Mouse (Mus musculus) left cerebral cortex, postnatal 4 days (tissue): ENCODE measurements around the gene Olfr1441. TPM values are rescaled to one million over a fixed set of nuclear protein-coding genes. Genes with fewer than 3 reads are reported as not detected.

Source experiments
- DNase-seq: peaks from one replicate; pipeline ENCODE4 v3.0.0-alpha.2; 2022
- intact Hi-C: fragments of 180-260 bp; cut with DNase I; formaldehyde crosslinking; loops from one replicate; pipeline ENCODE4 v1.15.1; 2025
- total RNA-seq, 2 experiments: library from RNA; stranded (reverse); gene quantifications; 2 replicates each; pipeline ENCODE4 v1.2.3; 2021

The Olfr1441 gene
- total RNA-seq, 2 experiments from 2014 or later = not detected

DNA sequence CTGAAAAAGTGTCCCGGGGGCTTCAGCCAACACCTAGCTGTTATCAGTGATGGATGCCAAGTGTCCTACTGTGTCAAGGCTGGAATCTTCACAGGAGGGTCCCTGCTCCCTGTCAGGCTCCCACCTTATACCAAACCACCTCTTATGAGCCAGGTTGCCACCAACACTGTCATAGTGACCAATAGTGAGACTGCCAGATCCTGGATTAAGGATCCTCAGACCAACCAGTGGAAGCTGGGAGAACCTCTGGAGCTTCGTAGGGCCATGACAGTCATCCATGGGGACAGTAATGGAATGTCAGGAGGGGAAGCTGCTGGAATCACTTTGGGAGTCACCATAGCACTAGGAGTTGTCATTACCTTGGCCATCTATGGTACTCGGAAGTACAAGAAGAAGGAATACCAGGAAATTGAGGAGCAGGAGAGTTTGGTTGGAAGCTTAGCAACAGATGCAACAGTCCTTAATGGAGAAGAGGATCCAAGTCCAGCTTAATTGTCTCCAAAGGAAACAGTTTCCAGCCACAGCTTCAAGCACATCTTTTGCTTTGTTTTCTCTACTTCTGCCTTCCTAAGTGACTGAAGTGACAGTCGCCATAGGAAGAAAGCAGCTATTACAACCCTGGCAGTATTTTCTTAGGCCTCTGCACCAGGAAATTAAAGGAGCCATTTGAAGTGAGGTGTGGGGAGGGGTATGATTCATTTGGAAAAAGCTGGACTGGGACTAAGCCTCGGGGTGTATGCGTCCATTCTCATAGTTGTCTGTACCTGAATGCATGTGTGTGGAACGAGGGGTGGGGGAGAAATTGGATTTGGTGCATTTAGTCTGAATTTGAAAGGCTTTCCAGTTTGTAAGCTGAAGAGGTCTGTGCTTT is 45.9 kb downstream of the Olfr1441 start:
- intact Hi-C loops = no loop called here
- DNase-seq = no peak

DNA sequence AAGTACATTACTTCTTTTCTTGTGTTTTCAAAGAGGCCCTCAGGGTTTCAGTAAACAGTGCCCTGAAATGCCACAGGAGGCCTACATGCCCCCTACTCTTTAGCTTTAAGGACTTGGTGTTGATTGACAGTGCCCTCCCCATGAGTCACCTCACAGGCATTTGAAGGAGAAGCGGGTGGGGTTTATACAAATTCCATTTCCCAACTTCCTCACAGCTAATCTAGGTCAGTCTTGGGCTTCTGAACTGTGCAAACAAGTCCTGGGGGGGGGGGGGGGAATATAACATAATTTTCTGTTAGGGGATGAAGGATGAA is 46.4 kb downstream of the Olfr1441 start:
- DNase-seq = no peak

DNA sequence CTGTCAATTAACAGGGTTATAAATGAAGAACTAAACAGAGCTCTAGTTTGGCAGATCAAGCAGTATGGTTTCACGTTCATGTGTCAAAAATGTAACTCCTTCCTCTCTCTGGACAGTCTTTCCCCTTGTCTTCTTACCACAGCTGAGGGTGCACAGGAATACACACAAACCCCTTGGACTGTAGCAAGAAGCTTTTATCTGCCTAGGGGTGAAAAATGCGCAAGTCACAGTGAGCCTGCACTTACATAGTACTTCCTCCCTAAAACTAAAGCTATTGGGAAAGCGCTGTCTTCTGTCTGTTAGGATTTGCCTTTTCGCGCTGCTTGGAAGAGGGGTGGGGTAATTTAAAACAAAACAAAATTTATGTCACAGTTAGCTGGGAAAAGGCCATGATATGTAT is 46.9 kb downstream of the Olfr1441 start:
- no peak for DNase-seq
- intact Hi-C loops = no loop called here

More for the DNA sequence above, 46.4 kb downstream of the Olfr1441 start:
- intact Hi-C loops = no loop called here

DNA sequence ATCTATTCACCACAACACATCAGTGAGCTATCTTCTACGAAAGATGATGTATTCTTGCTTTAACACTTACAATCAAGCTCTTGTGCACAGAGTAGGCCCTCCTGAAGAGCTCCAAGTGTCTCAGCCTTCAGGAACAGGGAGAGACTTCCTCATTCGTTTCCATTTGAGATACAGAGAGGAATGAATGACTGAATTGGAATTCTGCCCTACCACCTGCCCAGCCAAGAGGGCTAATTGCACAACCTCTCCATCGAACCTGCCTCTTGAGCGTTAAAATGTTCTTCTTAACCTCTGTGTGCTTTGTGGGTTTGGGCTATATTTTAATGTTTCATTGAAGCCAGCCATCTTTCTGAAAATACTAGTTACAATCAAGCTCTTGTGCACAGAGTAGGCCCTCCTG is 47.4 kb downstream of the Olfr1441 start:
- intact Hi-C loops = no loop called here
- no peak for DNase-seq

DNA sequence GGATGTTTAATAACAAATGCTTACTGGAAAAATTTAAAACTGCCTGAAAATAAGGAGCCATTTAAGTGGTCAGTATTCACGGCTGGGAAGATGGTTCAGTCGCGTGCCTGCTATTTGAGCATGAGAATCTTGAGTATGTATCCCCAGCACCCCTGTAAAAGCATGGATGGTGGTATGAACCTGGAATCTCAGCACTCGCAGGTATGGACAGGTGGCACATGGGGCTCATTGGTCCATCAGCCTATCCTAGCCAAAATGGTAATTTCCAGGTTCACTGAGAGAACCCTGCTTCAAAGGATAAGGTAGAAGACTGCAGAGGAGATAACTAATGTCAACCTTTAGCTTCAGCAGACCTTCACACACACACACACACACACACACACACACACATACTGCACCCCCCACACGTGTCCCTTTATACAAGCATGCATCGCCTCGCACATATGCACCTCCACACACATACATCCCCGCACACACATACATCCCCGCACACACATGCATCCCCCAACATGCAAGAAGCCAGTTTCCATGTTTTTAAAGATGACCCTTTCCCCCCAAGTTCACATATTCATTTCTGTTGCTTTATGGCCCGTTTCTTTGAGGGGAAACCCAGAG is 48.4 kb downstream of the Olfr1441 start:
- intact Hi-C loops = no loop called here
- DNase-seq = no peak

DNA sequence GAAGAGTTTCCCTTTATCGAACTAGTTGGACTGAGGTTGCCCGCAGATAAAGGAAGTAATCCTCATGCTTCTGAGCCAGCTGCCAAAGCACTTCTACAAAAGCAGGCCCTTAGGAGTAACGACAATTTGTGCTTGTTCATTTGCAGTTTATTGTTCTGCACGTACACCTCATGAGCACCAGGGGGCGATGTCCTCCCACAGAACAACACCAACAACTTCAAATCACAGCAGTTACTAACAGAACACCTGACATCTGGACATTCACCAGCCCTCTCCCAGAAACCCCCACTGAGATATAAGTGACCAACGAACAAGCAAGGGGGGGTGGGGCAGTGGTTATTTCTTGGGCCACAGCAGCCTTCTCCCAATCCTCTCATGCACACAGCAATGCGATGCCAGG is 49.0 kb downstream of the Olfr1441 start:
- intact Hi-C loops = no loop called here
- DNase-seq = peak; percentile 48

DNA sequence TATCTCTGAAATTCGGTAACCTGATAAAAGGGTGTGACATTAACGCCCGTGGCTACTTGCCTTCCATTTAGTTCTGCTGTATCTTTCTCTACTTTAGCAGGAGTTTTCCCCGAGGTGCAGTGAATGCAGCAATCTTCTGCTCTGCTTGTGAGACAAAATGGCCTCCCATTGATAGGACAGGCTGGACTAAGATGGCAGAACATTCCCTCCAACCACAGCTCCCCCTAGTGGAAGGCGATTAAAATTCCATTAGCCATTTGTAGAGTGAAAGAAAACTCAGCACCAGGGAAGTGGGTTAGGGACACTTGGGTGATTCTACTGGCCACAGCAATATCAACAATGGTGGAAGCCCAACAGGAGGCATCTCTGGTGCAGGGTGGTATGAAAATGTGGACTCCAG is 50.2 kb downstream of the Olfr1441 start:
- intact Hi-C loops = no loop called here
- peak; percentile 39 for DNase-seq

DNA sequence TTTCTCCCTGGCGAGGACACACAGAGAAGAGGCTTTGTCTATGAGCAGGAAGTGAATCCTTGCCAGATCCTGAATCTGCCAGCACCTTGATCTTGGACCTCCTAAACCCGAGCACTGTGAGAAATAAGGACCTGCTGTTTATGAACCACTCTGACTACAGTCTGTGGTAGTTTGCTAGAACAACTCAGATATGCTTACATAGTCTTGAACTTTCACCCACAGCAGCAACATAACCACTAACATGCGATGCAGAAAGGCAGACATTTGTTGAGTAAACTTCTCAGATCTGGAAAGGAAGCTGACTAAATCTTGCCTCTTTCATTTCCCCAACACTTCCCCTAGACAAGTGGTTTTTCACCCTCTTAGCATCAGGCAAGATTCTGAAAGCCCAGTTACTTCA is 54.6 kb downstream of the Olfr1441 start:
- intact Hi-C loops = no loop called here
- DNase-seq = no peak

DNA sequence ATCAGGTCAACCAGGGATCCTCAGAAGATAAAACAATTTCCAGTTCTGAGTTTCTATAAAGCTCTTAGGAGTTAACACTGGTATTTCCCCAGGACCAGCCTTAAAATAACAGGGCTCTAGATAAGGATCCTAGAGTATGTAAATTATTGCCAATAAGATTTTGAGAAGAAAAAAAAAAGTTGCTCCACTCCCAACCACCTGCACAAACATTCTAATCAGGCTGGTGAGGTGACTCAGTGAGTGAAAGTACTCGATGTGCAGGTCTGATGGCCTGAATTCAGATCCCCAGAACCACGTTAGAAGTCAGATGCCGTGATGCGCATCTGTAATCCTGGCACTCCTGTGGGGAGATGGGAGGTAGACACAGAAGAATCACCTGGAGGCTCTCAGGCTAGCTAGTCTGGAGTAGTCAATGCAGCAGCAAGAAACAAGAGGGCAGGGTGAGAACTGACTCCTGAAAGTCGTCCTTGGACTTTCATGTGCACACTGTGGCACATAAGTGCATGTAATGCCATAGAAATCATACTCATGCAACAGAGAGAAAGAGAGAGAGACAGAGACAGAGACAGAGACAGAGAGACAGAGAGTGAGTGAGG is 55.2 kb downstream of the Olfr1441 start:
- intact Hi-C loops = no loop called here

More for the DNA sequence above, 55.2 kb downstream of the Olfr1441 start:
- DNase-seq = no peak

Other genes starting within 250 kb of the Olfr1441 start
- not detected for gene Olfr1555-ps1, start 247.3 kb upstream of the Olfr1441 start, total RNA-seq
- gene Olfr1431, start 216.8 kb upstream of the Olfr1441 start, total RNA-seq = not detected
- not detected for gene Olfr1432, start 184.8 kb upstream of the Olfr1441 start, total RNA-seq
- gene Olfr262, start 175.8 kb upstream of the Olfr1441 start, total RNA-seq = not detected
- gene Olfr235, start 156.4 kb upstream of the Olfr1441 start, total RNA-seq = under 1 TPM in 1 of 2 experiments, not detected in 1; 0.18 TPM
- not detected for gene Olfr1434, start 137.6 kb upstream of the Olfr1441 start, total RNA-seq
- not detected for gene Olfr1436, start 118.3 kb upstream of the Olfr1441 start, total RNA-seq
- gene Olfr1437, start 92.3 kb upstream of the Olfr1441 start, total RNA-seq = not detected
- gene Olfr1438-ps1, start 81.5 kb upstream of the Olfr1441 start, total RNA-seq = not detected
- gene Olfr1440, start 30.2 kb upstream of the Olfr1441 start, total RNA-seq = not detected
- not detected for gene Pfpl, start 10.5 kb downstream of the Olfr1441 start, total RNA-seq
- 1 to 10 TPM; 3.7 to 5.0 TPM for gene Mpeg1, start 43.3 kb downstream of the Olfr1441 start, total RNA-seq
- gene Dtx4, start 84.0 kb downstream of the Olfr1441 start, total RNA-seq = 100 to 1,000 TPM; 124 to 146 TPM
- 1 to 10 TPM; 6.3 to 7.6 TPM for gene Fam111a, start 128.3 kb downstream of the Olfr1441 start, total RNA-seq
- under 1 TPM; 0.30 to 0.34 TPM for gene Gm4952, start 182.5 kb downstream of the Olfr1441 start, total RNA-seq
- not detected for gene Glyat, start 215.9 kb downstream of the Olfr1441 start, total RNA-seq